Mouse (Mus musculus): ENCODE measurements around the gene Fat3. TPM values are rescaled to one million over a fixed set of nuclear protein-coding genes. Genes with fewer than 3 reads are reported as not detected.

Gene Fat3
- polyA plus RNA-seq, 1 experiment = not detected

DNA sequence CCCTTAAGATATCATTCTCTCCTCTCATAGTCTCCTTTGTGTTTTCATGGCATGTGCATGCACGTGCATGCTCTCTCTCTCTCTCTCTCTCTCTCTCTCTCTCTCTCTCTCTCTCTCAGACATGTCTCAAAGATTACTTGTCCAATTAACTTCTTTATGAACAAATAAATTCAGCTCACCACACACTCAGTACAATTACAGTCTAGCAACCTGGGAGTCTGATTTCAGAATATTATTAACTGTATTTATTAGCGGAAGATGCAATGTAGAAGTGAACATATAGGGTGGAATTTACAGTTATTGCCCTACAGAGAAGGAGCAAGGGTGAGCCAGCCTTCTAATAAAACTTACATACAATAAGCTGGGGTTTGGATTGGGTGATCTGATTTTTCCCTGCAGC, 225.5 kb downstream of the Fat3 start:
- no peak for TF ChIP-seq MYOG (IDR thresholded peaks at IDR 0.05; ENCODE audit: control insufficient read depth, extremely low read depth, insufficient read length)
- no peak for TF ChIP-seq USF1 (IDR thresholded peaks at IDR 0.05; ENCODE audit: low read depth)
- TF ChIP-seq MAX (IDR thresholded peaks at IDR 0.05) = no peak
- no peak for TF ChIP-seq CTCF (IDR thresholded peaks at IDR 0.05; ENCODE audit: control insufficient read depth, insufficient read depth, insufficient read length)
- TF ChIP-seq MYOD1 (IDR thresholded peaks at IDR 0.05; ENCODE audit: control insufficient read depth, insufficient read length, low read depth) = no peak
- no peak for TF ChIP-seq CEBPB (IDR thresholded peaks at IDR 0.05; ENCODE audit: low read depth)
- no peak for TF ChIP-seq FOSL1 (IDR thresholded peaks at IDR 0.05; ENCODE audit: insufficient read depth, low read length, poor library complexity, severe bottlenecking)
- no peak overlapping the region for H3ac ChIP-seq (ENCODE audit: control insufficient read depth, insufficient read length, low read depth)
- no peaks in the 10 kb centered on the region for H3K27me3 ChIP-seq (ENCODE audit: control insufficient read depth, insufficient read depth, insufficient read length)
- no peaks in the 10 kb centered on the region for H3K79me2 ChIP-seq (ENCODE audit: control insufficient read depth, insufficient read depth)
- H3K36me3 ChIP-seq (ENCODE audit: control insufficient read depth, insufficient read depth) = no peaks in the 10 kb centered on the region
- no peak overlapping the region for H3K4me3 ChIP-seq (ENCODE audit: insufficient read depth, poor library complexity, severe bottlenecking)
- no peaks in the 10 kb centered on the region for H3K79me3 ChIP-seq (ENCODE audit: low read depth)

DNA sequence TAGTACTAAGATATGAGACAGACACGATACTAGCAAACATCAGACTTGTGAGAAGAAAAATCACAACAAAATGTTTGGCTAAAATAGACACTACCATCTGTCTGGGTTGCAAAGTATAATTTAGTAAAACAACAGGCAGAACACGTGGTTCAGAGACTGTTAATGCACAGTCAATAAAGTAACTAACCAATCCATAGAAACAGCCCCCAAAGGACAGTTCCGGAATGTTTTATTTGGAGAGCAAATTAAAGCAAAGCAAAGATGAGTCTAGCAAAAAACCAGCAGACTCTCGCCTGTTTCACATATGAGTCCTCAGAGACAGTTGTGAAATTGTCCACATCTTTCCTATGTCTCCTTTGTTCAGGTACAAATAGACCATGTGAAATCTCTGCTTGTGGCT, 227.0 kb downstream of the Fat3 start:
- no peak overlapping the region for H3ac ChIP-seq (ENCODE audit: control insufficient read depth, insufficient read length, low read depth)
- H3K79me3 ChIP-seq (ENCODE audit: low read depth) = no peaks in the 10 kb centered on the region
- no peaks in the 10 kb centered on the region for H3K27me3 ChIP-seq (ENCODE audit: control insufficient read depth, insufficient read depth, insufficient read length)
- H3K4me3 ChIP-seq (ENCODE audit: insufficient read depth, poor library complexity, severe bottlenecking) = no peak overlapping the region
- no peak for TF ChIP-seq CTCF (IDR thresholded peaks at IDR 0.05; ENCODE audit: control insufficient read depth, insufficient read depth, insufficient read length)
- no peak for TF ChIP-seq FOSL1 (IDR thresholded peaks at IDR 0.05; ENCODE audit: insufficient read depth, low read length, poor library complexity, severe bottlenecking)
- TF ChIP-seq MYOG (IDR thresholded peaks at IDR 0.05; ENCODE audit: control insufficient read depth, extremely low read depth, insufficient read length) = no peak
- TF ChIP-seq MAX (IDR thresholded peaks at IDR 0.05) = no peak
- no peak for TF ChIP-seq USF1 (IDR thresholded peaks at IDR 0.05; ENCODE audit: low read depth)
- no peak for TF ChIP-seq MYOD1 (IDR thresholded peaks at IDR 0.05; ENCODE audit: control insufficient read depth, insufficient read length, low read depth)
- no peaks in the 10 kb centered on the region for H3K79me2 ChIP-seq (ENCODE audit: control insufficient read depth, insufficient read depth)
- H3K36me3 ChIP-seq (ENCODE audit: control insufficient read depth, insufficient read depth) = no peaks in the 10 kb centered on the region

GRCm38 (mm10) chr9:16272810-16273209, 228.3 kb downstream of the Fat3 start:
- Histone ChIP-seq H3ac (ENCODE audit: control insufficient read depth, insufficient read length, low read depth) (no peak overlapping the region), H3K36me3 (ENCODE audit: control insufficient read depth, insufficient read depth) (no peaks in the 10 kb centered on the region), H3K79me2 (ENCODE audit: control insufficient read depth, insufficient read depth) (no peaks in the 10 kb centered on the region), H3K27me3 (ENCODE audit: control insufficient read depth, insufficient read depth, insufficient read length) (no peaks in the 10 kb centered on the region), H3K4me3 (ENCODE audit: insufficient read depth, poor library complexity, severe bottlenecking) (no peak overlapping the region), H3K79me3 (ENCODE audit: low read depth) (no peaks in the 10 kb centered on the region)
- no peak for TF ChIP-seq USF1 (IDR thresholded peaks at IDR 0.05; ENCODE audit: low read depth)
- TF ChIP-seq MYOD1 (IDR thresholded peaks at IDR 0.05; ENCODE audit: control insufficient read depth, insufficient read length, low read depth) = no peak
- no peak for TF ChIP-seq MAX (IDR thresholded peaks at IDR 0.05)
- no peak for TF ChIP-seq CTCF (IDR thresholded peaks at IDR 0.05; ENCODE audit: control insufficient read depth, insufficient read depth, insufficient read length)
- no peak for TF ChIP-seq FOSL1 (IDR thresholded peaks at IDR 0.05; ENCODE audit: insufficient read depth, low read length, poor library complexity, severe bottlenecking)
- no peak for TF ChIP-seq CEBPB (IDR thresholded peaks at IDR 0.05; ENCODE audit: low read depth)
- no peak for TF ChIP-seq MYOG (IDR thresholded peaks at IDR 0.05; ENCODE audit: control insufficient read depth, extremely low read depth, insufficient read length)

- Histone ChIP-seq H3K4me3 (ENCODE audit: insufficient read depth, poor library complexity, severe bottlenecking) (no peak overlapping the region), H3K79me2 (ENCODE audit: control insufficient read depth, insufficient read depth) (no peaks in the 10 kb centered on the region)
- TF ChIP-seq MYOG (IDR thresholded peaks at IDR 0.05; ENCODE audit: control insufficient read depth, extremely low read depth, insufficient read length) (no peak), USF1 (IDR thresholded peaks at IDR 0.05; ENCODE audit: low read depth) (no peak), FOSL1 (IDR thresholded peaks at IDR 0.05; ENCODE audit: insufficient read depth, low read length, poor library complexity, severe bottlenecking) (no peak), CEBPB (IDR thresholded peaks at IDR 0.05; ENCODE audit: low read depth) (no peak), MAX (IDR thresholded peaks at IDR 0.05) (no peak)
Observed at GRCm38 (mm10) chr9:16270768-16271114, 230.3 kb downstream of the Fat3 start.

GRCm38 (mm10) chr9:16270056-16270767, 230.9 kb downstream of the Fat3 start:
- TF ChIP-seq MYOG (IDR thresholded peaks at IDR 0.05; ENCODE audit: control insufficient read depth, extremely low read depth, insufficient read length) (no peak), CEBPB (IDR thresholded peaks at IDR 0.05; ENCODE audit: low read depth) (no peak), MYOD1 (IDR thresholded peaks at IDR 0.05; ENCODE audit: control insufficient read depth, insufficient read length, low read depth) (no peak), MAX (IDR thresholded peaks at IDR 0.05) (no peak), USF1 (IDR thresholded peaks at IDR 0.05; ENCODE audit: low read depth) (no peak), CTCF (IDR thresholded peaks at IDR 0.05; ENCODE audit: control insufficient read depth, insufficient read depth, insufficient read length) (no peak), FOSL1 (IDR thresholded peaks at IDR 0.05; ENCODE audit: insufficient read depth, low read length, poor library complexity, severe bottlenecking) (no peak)
- Histone ChIP-seq H3ac (ENCODE audit: control insufficient read depth, insufficient read length, low read depth) (no peak overlapping the region), H3K36me3 (ENCODE audit: control insufficient read depth, insufficient read depth) (no peaks in the 10 kb centered on the region), H3K79me3 (ENCODE audit: low read depth) (no peaks in the 10 kb centered on the region), H3K79me2 (ENCODE audit: control insufficient read depth, insufficient read depth) (no peaks in the 10 kb centered on the region), H3K27me3 (ENCODE audit: control insufficient read depth, insufficient read depth, insufficient read length) (peaks cover 3% of the 10 kb centered on the region), H3K4me3 (ENCODE audit: insufficient read depth, poor library complexity, severe bottlenecking) (no peak overlapping the region)

More at GRCm38 (mm10) chr9:16270768-16271114, 230.3 kb downstream of the Fat3 start:
- Histone ChIP-seq H3K27me3 (ENCODE audit: control insufficient read depth, insufficient read depth, insufficient read length) (no peaks in the 10 kb centered on the region), H3K79me3 (ENCODE audit: low read depth) (no peaks in the 10 kb centered on the region), H3K36me3 (ENCODE audit: control insufficient read depth, insufficient read depth) (no peaks in the 10 kb centered on the region), H3ac (ENCODE audit: control insufficient read depth, insufficient read length, low read depth) (no peak overlapping the region)

DNA sequence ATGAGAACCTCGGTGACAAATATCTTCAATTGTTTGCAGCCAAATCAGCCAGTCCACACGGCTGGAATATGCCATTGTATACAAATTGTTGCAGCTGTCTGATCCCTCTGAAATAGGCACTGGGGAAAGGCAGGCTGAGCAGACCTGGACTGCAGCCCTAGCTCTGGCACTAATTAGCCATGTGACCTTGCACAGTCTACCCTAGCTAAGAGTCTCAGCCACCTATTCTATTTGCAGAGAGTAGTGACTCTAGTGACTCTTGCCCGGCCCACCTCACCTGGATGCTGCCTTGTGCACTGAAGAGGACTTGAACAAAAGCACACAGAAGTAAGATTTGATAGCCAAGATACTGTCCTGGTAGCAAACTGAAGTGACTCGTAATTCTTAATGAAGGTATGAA, 235.6 kb downstream of the Fat3 start:
- H3K79me2 ChIP-seq (ENCODE audit: control insufficient read depth, insufficient read depth) = no peaks in the 10 kb centered on the region
- H3K4me3 ChIP-seq (ENCODE audit: insufficient read depth, poor library complexity, severe bottlenecking) = no peak overlapping the region
- no peak overlapping the region for H3ac ChIP-seq (ENCODE audit: control insufficient read depth, insufficient read length, low read depth)
- no peaks in the 10 kb centered on the region for H3K79me3 ChIP-seq (ENCODE audit: low read depth)
- peaks cover 3% of the 10 kb centered on the region for H3K27me3 ChIP-seq (ENCODE audit: control insufficient read depth, insufficient read depth, insufficient read length)
- no peak for TF ChIP-seq MAX (IDR thresholded peaks at IDR 0.05)
- TF ChIP-seq MYOD1 (IDR thresholded peaks at IDR 0.05; ENCODE audit: control insufficient read depth, insufficient read length, low read depth) = no peak
- no peak for TF ChIP-seq CTCF (IDR thresholded peaks at IDR 0.05; ENCODE audit: control insufficient read depth, insufficient read depth, insufficient read length)
- no peak for TF ChIP-seq USF1 (IDR thresholded peaks at IDR 0.05; ENCODE audit: low read depth)
- no peak for TF ChIP-seq CEBPB (IDR thresholded peaks at IDR 0.05; ENCODE audit: low read depth)
- no peak for TF ChIP-seq FOSL1 (IDR thresholded peaks at IDR 0.05; ENCODE audit: insufficient read depth, low read length, poor library complexity, severe bottlenecking)
- TF ChIP-seq MYOG (IDR thresholded peaks at IDR 0.05; ENCODE audit: control insufficient read depth, extremely low read depth, insufficient read length) = no peak
- H3K36me3 ChIP-seq (ENCODE audit: control insufficient read depth, insufficient read depth) = no peaks in the 10 kb centered on the region

All from C2C12 (cell line).